Mouse (Mus musculus) neural tube, embryonic 12.5 days (tissue): ENCODE data around the gene Emg1. TPM values are rescaled to one million over a fixed set of nuclear protein-coding genes. Genes with fewer than 3 reads are reported as not detected.
"Not testable (repeated sequence)": the region's sequence is repeated elsewhere in the genome, so short reads cannot be mapped to it uniquely, and the experiment has no call there.

Source experiments
- ATAC-seq: fragments of 200-750 bp; cut with Nextera tagmentation; 2 replicates; pipeline ENCODE4 v1.8.0; 2017; ENCODE audit warnings: low read depth, mild to moderate bottlenecking, moderate TSS enrichment, moderate library complexity; ENCODE audit not compliant: low FRiP score
- H3K27ac ChIP-seq: fragments of 300-500 bp; sonication (generic); 2 replicates; pipeline ENCODE4 v1.5.1; 2016
- H3K27me3 ChIP-seq: fragments of 300-500 bp; sonication (generic); replicated peaks from 2 replicates; pipeline ENCODE4 v1.6.1; 2016; ENCODE audit warnings: mild to moderate bottlenecking
- H3K36me3 ChIP-seq: fragments of 300-500 bp; sonication (generic); 2 replicates; pipeline ENCODE4 v1.6.1; 2016; ENCODE audit warnings: mild to moderate bottlenecking
- H3K4me1 ChIP-seq: fragments of 300-500 bp; sonication (generic); 2 replicates; pipeline ENCODE4 v1.6.1; 2016
- H3K4me2 ChIP-seq: fragments of 300-500 bp; sonication (generic); replicated peaks from 2 replicates; pipeline ENCODE4 v1.6.1; 2016; ENCODE audit warnings: mild to moderate bottlenecking
- H3K4me3 ChIP-seq: fragments of 300-500 bp; sonication (generic); 2 replicates; pipeline ENCODE4 v1.5.1; 2016
- H3K9ac ChIP-seq: fragments of 300-500 bp; sonication (generic); 2 replicates; pipeline ENCODE4 v1.6.1; 2016; ENCODE audit warnings: mild to moderate bottlenecking
- H3K9me3 ChIP-seq: fragments of 300-500 bp; sonication (generic); 2 replicates; pipeline ENCODE4 v1.6.1; 2016; ENCODE audit warnings: mild to moderate bottlenecking
- WGBS: fragments of 180-500 bp; shearing (Covaris S2); methylation state at CpG from one replicate; pipeline ENCODE4 v1.1.7; 2016; 5-methylcytosine and 5-hydroxymethylcytosine counted together
- polyA plus RNA-seq: library from polyadenylated mRNA; unstranded; fragments of >200 nt; fragmentation: Nextera tagmentation; extraction: Ambion mirVana; gene quantifications from 2 replicates; pipeline ENCODE4 v1.2.1, GENCODE M21; 2016

Gene Emg1
- polyA plus RNA-seq, 1 experiment from 2014 or later = 161 TPM

GRCm38 (mm10) chr6:124683591-124684417 is 28.2 kb downstream of the Emg1 start:
- WGBS = 88% methylated on average over 14 of the region's 14 CpGs
- no peaks in the 10 kb centered on the region for H3K4me1 ChIP-seq
- no peak overlapping the region for H3K27ac ChIP-seq
- H3K9me3 ChIP-seq = no peaks in the 10 kb centered on the region
- H3K9ac ChIP-seq = no peak overlapping the region
- ATAC-seq = no peak
- H3K4me2 ChIP-seq = no peak overlapping the region
- H3K27me3 ChIP-seq = no peaks in the 10 kb centered on the region
- H3K36me3 ChIP-seq = no peaks in the 10 kb centered on the region
- H3K4me3 ChIP-seq = no peak overlapping the region

GRCm38 (mm10) chr6:124682291-124682690 is 29.7 kb downstream of the Emg1 start:
- not testable (repeated sequence) for H3K36me3 ChIP-seq, H3K27me3 ChIP-seq, H3K4me1 ChIP-seq, H3K27ac ChIP-seq, ATAC-seq, H3K9ac ChIP-seq, H3K4me3 ChIP-seq, H3K9me3 ChIP-seq, H3K4me2 ChIP-seq
- WGBS = 63% methylated on average over 6 of the region's 6 CpGs

GRCm38 (mm10) chr6:124679486-124679885 is 32.5 kb downstream of the Emg1 start:
- Histone ChIP-seq H3K9ac (no peak overlapping the region), H3K27ac (no peak overlapping the region), H3K9me3 (no peaks in the 10 kb centered on the region), H3K4me2 (no peak overlapping the region), H3K4me1 (no peaks in the 10 kb centered on the region), H3K36me3 (no peaks in the 10 kb centered on the region), H3K4me3 (no peak overlapping the region), H3K27me3 (no peaks in the 10 kb centered on the region)
- ATAC-seq = no peak
- WGBS = 94% methylated on average over 3 of the region's 3 CpGs

GRCm38 (mm10) chr6:124678769-124679168 is 33.2 kb downstream of the Emg1 start:
- 98% methylated on average over 7 of the region's 7 CpGs for WGBS
- Histone ChIP-seq H3K4me2 (no peak overlapping the region), H3K9ac (no peak overlapping the region), H3K9me3 (no peaks in the 10 kb centered on the region), H3K4me3 (no peak overlapping the region), H3K27ac (no peak overlapping the region), H3K4me1 (no peaks in the 10 kb centered on the region), H3K36me3 (peaks cover 3% of the 10 kb centered on the region; the same call in 1 of the 2 replicates), H3K27me3 (no peaks in the 10 kb centered on the region)
- ATAC-seq = no peak

- no peak for ATAC-seq
- Histone ChIP-seq H3K4me2 (no peak overlapping the region), H3K4me3 (no peak overlapping the region), H3K27me3 (no peaks in the 10 kb centered on the region), H3K9ac (no peak overlapping the region), H3K36me3 (peaks cover 3% of the 10 kb centered on the region; the same call in 1 of the 2 replicates), H3K9me3 (no peaks in the 10 kb centered on the region), H3K27ac (no peak overlapping the region), H3K4me1 (peaks cover 6% of the 10 kb centered on the region; the same call in 1 of the 2 replicates)
- WGBS = 90% methylated on average over 6 of the region's 6 CpGs
Observed at GRCm38 (mm10) chr6:124676171-124676570, 35.8 kb downstream of the Emg1 start.

GRCm38 (mm10) chr6:124674591-124674990 is 37.4 kb downstream of the Emg1 start:
- peaks cover 3% of the 10 kb centered on the region; the same call in 1 of the 2 replicates for H3K36me3 ChIP-seq
- no peak overlapping the region for H3K9ac ChIP-seq
- WGBS = 96% methylated on average over 7 of the region's 7 CpGs
- H3K4me2 ChIP-seq = no peak overlapping the region
- no peaks in the 10 kb centered on the region for H3K27me3 ChIP-seq
- H3K27ac ChIP-seq = no peak overlapping the region
- no peak overlapping the region for H3K4me3 ChIP-seq
- no peak for ATAC-seq
- no peaks in the 10 kb centered on the region for H3K9me3 ChIP-seq
- H3K4me1 ChIP-seq = peaks cover 6% of the 10 kb centered on the region; the same call in 1 of the 2 replicates

- ATAC-seq = no peak
- Histone ChIP-seq H3K4me3 (no peak overlapping the region), H3K9ac (no peak overlapping the region), H3K4me2 (no peak overlapping the region), H3K9me3 (no peaks in the 10 kb centered on the region), H3K27ac (no peak overlapping the region), H3K36me3 (peaks cover 3% of the 10 kb centered on the region; the same call in 1 of the 2 replicates), H3K4me1 (peaks cover 6% of the 10 kb centered on the region; the same call in 1 of the 2 replicates), H3K27me3 (no peaks in the 10 kb centered on the region)
- 91% methylated on average over 9 of the region's 9 CpGs for WGBS
Observed at GRCm38 (mm10) chr6:124673619-124674018, 38.4 kb downstream of the Emg1 start.

- Histone ChIP-seq H3K4me1 (peaks cover 6% of the 10 kb centered on the region; the same call in 1 of the 2 replicates), H3K27me3 (no peaks in the 10 kb centered on the region), H3K27ac (no peak overlapping the region), H3K9me3 (no peaks in the 10 kb centered on the region), H3K36me3 (peaks cover 3% of the 10 kb centered on the region; the same call in 1 of the 2 replicates), H3K4me3 (no peak overlapping the region), H3K9ac (no peak overlapping the region), H3K4me2 (no peak overlapping the region)
- no peak for ATAC-seq
- 75% methylated on average over 6 of the region's 6 CpGs for WGBS
Observed at GRCm38 (mm10) chr6:124672100-124672499, 39.9 kb downstream of the Emg1 start.

GRCm38 (mm10) chr6:124670281-124670900 is 41.6 kb downstream of the Emg1 start:
- no peak overlapping the region for H3K4me2 ChIP-seq
- peaks cover 3% of the 10 kb centered on the region; the same call in 1 of the 2 replicates for H3K36me3 ChIP-seq
- peaks cover 6% of the 10 kb centered on the region; the same call in 1 of the 2 replicates for H3K4me1 ChIP-seq
- H3K4me3 ChIP-seq = no peak overlapping the region
- H3K27ac ChIP-seq = no peak overlapping the region
- ATAC-seq = no peak
- H3K27me3 ChIP-seq = no peaks in the 10 kb centered on the region
- WGBS = 92% methylated on average over 7 of the region's 7 CpGs
- H3K9me3 ChIP-seq = no peaks in the 10 kb centered on the region
- H3K9ac ChIP-seq = no peak overlapping the region

GRCm38 (mm10) chr6:124669234-124669859 is 42.6 kb downstream of the Emg1 start:
- no peak overlapping the region for H3K9ac ChIP-seq
- ATAC-seq = no peak
- no peaks in the 10 kb centered on the region for H3K9me3 ChIP-seq
- no peaks in the 10 kb centered on the region for H3K27me3 ChIP-seq
- WGBS = 88% methylated on average over 11 of the region's 11 CpGs
- peaks cover 6% of the 10 kb centered on the region; the same call in 1 of the 2 replicates for H3K4me1 ChIP-seq
- peaks cover 3% of the 10 kb centered on the region; the same call in 1 of the 2 replicates for H3K36me3 ChIP-seq
- no peak overlapping the region for H3K4me2 ChIP-seq
- H3K27ac ChIP-seq = no peak overlapping the region
- H3K4me3 ChIP-seq = no peak overlapping the region

GRCm38 (mm10) chr6:124665011-124665410 is 47.0 kb downstream of the Emg1 start:
- H3K9me3 ChIP-seq = no peaks in the 10 kb centered on the region
- no peak overlapping the region for H3K4me3 ChIP-seq
- 94% methylated on average over 10 of the region's 10 CpGs for WGBS
- H3K36me3 ChIP-seq = no peaks in the 10 kb centered on the region
- H3K9ac ChIP-seq = no peak overlapping the region
- H3K27me3 ChIP-seq = no peaks in the 10 kb centered on the region
- no peak overlapping the region for H3K4me2 ChIP-seq
- no peak for ATAC-seq
- peaks cover 4% of the 10 kb centered on the region; the same call in 1 of the 2 replicates for H3K4me1 ChIP-seq
- no peak overlapping the region for H3K27ac ChIP-seq

- no peaks in the 10 kb centered on the region for H3K9me3 ChIP-seq
- no peaks in the 10 kb centered on the region for H3K36me3 ChIP-seq
- H3K9ac ChIP-seq = no peak overlapping the region
- no peaks in the 10 kb centered on the region for H3K27me3 ChIP-seq
- no peak overlapping the region for H3K4me3 ChIP-seq
- ATAC-seq = no peak
- no peak overlapping the region for H3K27ac ChIP-seq
- H3K4me2 ChIP-seq = no peak overlapping the region
- WGBS = 89% methylated on average over 7 of the region's 7 CpGs
- peaks cover 4% of the 10 kb centered on the region; the same call in 1 of the 2 replicates for H3K4me1 ChIP-seq
Observed at GRCm38 (mm10) chr6:124664256-124664655, 47.7 kb downstream of the Emg1 start.
